Mouse (Mus musculus) C2C12 (cell line): ENCODE data around the gene Mogat2.

Experiments used
- CEBPB ChIP-seq: IDR thresholded peaks from one replicate; pipeline ENCODE4 v1.6.1; 2011; ENCODE audit warnings: low read depth, mild to moderate bottlenecking, control low read depth, moderate library complexity
- CTCF ChIP-seq: IDR thresholded peaks from one replicate; pipeline ENCODE4 v1.5.1; 2011; ENCODE audit not compliant: control insufficient read depth, insufficient read depth, insufficient read length
- MAX ChIP-seq: IDR thresholded peaks from one replicate; pipeline ENCODE4 v1.6.1; 2011; ENCODE audit warnings: mild to moderate bottlenecking, control low read depth
- USF1 ChIP-seq: IDR thresholded peaks from one replicate; pipeline ENCODE4 v1.6.1; 2011; ENCODE audit warnings: low read depth, mild to moderate bottlenecking, control low read depth, moderate library complexity

DNA sequence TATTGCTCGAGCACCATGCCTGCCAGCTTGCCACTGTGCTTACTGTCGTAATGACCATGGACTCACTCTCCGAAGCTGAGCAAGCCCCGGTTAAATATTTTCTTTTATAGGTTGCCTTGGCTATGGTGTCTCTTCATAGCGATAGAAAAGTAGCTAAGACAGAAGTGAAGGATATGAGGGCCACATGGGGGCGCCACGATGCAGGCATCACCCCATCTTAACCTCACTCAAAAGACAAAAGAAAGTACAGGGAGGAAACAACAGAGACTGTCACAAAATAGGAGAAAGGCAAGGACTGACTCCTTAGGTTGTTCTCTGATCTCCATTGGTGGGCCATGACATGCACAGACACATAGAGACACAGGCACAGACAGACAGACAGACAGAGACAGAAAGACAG lies 14.2 kb downstream of the Mogat2 start:
- no peak for TF ChIP-seq CTCF
- no peak for TF ChIP-seq MAX
- no peak for TF ChIP-seq CEBPB
- no peak for TF ChIP-seq USF1
